Mouse (Mus musculus) kidney, adult 2 months (tissue): ENCODE results near the gene Serpina3n. TPM values are rescaled to one million over a fixed set of nuclear protein-coding genes. Genes with fewer than 3 reads are reported as not detected.
"Not testable (repeated sequence)": the region's sequence is repeated elsewhere in the genome, so short reads cannot be mapped to it uniquely, and the experiment has no call there.

Source experiments
- DNase-seq: peaks from one replicate; pipeline ENCODE4 v3.0.0; 2021
- H3K27ac ChIP-seq: fragments of 200-500 bp; 2 replicates; pipeline ENCODE4 v1.5.1; 2012; ENCODE audit warnings: low read depth, low read length, control low read depth, inconsistent platforms; ENCODE audit not compliant: insufficient read depth
- H3K27me3 ChIP-seq: fragments of 200-500 bp; replicated peaks from 2 replicates; pipeline ENCODE4 v1.6.1; 2012; ENCODE audit warnings: mild to moderate bottlenecking, moderate library complexity, low read length, inconsistent platforms; ENCODE audit not compliant: control insufficient read depth, insufficient read depth
- H3K36me3 ChIP-seq: fragments of 200-500 bp; 2 replicates; pipeline ENCODE4 v1.6.1; 2012; ENCODE audit warnings: mild to moderate bottlenecking, moderate library complexity, low read length, inconsistent platforms; ENCODE audit not compliant: control insufficient read depth, insufficient read depth
- H3K4me1 ChIP-seq: fragments of 200-500 bp; 2 replicates; pipeline ENCODE4 v1.6.1; 2011; ENCODE audit warnings: low read length; ENCODE audit not compliant: control insufficient read depth, insufficient read depth
- H3K4me3 ChIP-seq: fragments of 200-500 bp; 2 replicates; pipeline ENCODE4 v1.5.1; 2011; ENCODE audit warnings: mild to moderate bottlenecking, low read depth, low read length, control low read depth; ENCODE audit not compliant: insufficient read depth
- CTCF ChIP-seq: fragments of 200-500 bp; conservative IDR thresholded peaks from 2 replicates; pipeline ENCODE4 v1.5.1; 2011; ENCODE audit warnings: low read depth, mild to moderate bottlenecking, control low read depth, low read length, moderate library complexity, mixed read lengths; ENCODE audit not compliant: insufficient read depth, insufficient read length
- POLR2A ChIP-seq: fragments of 200-500 bp; IDR thresholded peaks from one replicate; pipeline ENCODE4 v1.6.1; 2011; ENCODE audit warnings: low read depth, low read length, control low read depth
- WGBS: fragments of 180-500 bp; shearing (Covaris S2); methylation state at CpG from one replicate; pipeline ENCODE4 v1.1.7; 2018; 5-methylcytosine and 5-hydroxymethylcytosine counted together
- polyA plus RNA-seq: library from polyadenylated mRNA; depleted of rRNA; stranded (reverse); fragments of >200 nt; gene quantifications from 2 replicates; pipeline ENCODE4 v1.2.3, GENCODE M21; 2012

The Serpina3n gene
- polyA plus RNA-seq, 1 experiment, result 3.4 TPM

DNA sequence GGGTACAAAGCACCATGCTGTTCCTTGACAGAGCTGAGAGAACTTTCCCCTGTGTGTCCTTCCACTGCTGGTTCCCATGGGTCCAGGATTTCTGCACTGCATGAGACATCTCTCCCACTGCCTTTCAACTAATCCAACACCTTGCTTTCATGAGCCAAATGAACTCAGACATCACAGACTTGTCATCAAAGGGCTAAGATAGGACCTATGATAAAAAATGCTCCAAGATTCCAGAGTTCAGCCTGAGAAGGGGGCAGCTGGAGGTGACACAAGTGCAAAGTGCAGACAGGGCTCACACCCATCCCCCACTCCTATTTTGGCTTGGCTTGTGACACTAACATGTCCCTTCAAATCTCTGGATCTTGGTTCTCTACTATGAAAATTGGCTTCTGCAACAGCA lies 18.1 kb upstream of the Serpina3n start:
- DNase-seq, result no peak
- TF ChIP-seq CTCF, result no peak
- no peak for TF ChIP-seq POLR2A
- Histone ChIP-seq H3K36me3 (no peaks in the 10 kb centered on the region), H3K27me3 (no peaks in the 10 kb centered on the region), H3K4me1 (no peaks in the 10 kb centered on the region), H3K27ac (no peak overlapping the region), H3K4me3 (no peak overlapping the region)

DNA sequence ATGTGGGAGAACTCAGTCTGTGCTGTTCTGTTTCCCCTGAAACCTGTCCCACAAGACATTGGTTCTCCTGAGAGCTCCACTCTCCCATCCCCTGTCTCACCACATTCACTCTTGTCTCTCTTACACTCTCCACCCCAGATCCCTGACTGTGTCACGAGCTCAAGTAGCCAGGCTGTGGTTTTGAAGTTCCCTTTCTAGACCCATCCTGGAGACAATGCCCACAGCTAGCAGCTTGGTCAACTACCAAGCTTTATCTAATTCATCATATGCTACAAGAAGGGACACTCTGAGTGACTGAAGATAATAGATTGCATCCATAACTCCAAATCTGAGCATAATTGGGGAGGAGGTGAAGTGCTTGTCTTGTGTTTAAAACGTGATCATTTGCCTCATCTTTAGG lies 15.5 kb upstream of the Serpina3n start:
- not testable (repeated sequence) for DNase-seq, H3K4me1 ChIP-seq, H3K4me3 ChIP-seq, H3K27me3 ChIP-seq, H3K27ac ChIP-seq, H3K36me3 ChIP-seq
- 68% methylated on average over 2 of the region's 2 CpGs for WGBS

DNA sequence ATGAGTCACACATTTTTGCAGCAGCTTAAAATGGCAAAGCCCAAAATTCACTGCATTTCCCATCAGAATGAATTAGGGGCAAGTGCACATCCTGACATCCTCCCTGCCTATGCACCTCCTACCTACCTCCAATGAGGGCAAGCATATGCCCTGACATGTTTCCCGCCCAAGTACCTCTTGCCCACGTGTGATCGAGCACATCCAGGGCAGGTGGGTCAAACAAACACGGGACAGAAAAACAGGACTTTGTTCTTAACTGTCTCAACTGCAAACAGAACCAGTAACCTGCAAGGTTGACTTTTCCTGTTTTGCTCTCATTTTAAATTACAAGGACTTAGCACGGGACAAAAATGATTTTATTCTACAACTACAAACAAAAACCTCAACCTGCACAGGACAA lies 2.6 kb upstream of the Serpina3n start:
- H3K4me1 ChIP-seq, result no peaks in the 10 kb centered on the region
- 56% methylated on average over 5 of the region's 5 CpGs for WGBS
- no peak overlapping the region for H3K27ac ChIP-seq
- TF ChIP-seq POLR2A, result no peak
- no peak for TF ChIP-seq CTCF
- no peak for DNase-seq
- H3K4me3 ChIP-seq, result no peak overlapping the region
- H3K36me3 ChIP-seq, result no peaks in the 10 kb centered on the region
- no peaks in the 10 kb centered on the region for H3K27me3 ChIP-seq

DNA sequence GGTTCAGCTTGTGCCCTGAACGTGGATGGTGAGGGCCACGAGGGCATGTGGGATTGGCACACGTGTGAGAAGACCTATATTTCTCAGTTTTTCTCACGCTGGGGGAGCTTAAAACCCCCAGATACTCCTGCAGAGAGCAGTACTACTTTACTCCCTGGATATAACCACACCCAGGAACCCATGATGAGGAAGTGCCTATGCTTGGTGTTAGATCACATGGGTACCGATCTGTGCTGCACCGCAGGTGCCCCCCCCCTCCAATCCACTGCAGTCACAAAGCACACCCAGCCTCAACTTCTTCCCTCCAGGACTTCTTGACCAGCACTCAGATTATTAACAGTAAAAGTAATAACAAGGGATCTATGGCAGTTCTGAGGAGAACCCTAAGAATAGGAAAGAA lies 6.0 kb downstream of the Serpina3n start:
- Histone ChIP-seq H3K27ac (no peak overlapping the region), H3K4me1 (no peaks in the 10 kb centered on the region), H3K36me3 (no peaks in the 10 kb centered on the region), H3K27me3 (no peaks in the 10 kb centered on the region), H3K4me3 (no peak overlapping the region)
- WGBS, result 84% methylated on average over 6 of the region's 6 CpGs
- no peak for DNase-seq
- TF ChIP-seq CTCF, result no peak
- no peak for TF ChIP-seq POLR2A

DNA sequence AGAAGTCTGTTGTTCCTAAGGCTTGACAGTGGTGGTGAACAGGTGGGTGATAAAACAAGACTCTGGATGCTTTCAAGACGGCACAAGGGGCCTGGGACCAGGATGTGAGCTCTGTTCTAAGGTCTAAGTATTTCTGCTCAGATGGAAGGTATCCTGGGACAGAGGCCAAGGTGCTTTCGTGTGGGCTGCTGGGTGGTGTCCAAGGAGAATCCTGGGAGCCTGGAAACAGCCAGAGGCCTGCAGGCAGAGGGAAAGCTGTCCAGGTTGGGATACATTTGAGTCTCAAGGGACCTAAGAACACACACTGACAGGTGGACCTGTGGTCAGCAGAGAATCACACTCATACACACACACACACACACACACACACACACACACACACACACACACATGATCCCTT lies 8.0 kb downstream of the Serpina3n start:
- H3K27ac ChIP-seq, result no peak overlapping the region
- DNase-seq, result no peak
- TF ChIP-seq CTCF (no peak), POLR2A (no peak)
- no peaks in the 10 kb centered on the region for H3K4me1 ChIP-seq
- H3K27me3 ChIP-seq, result no peaks in the 10 kb centered on the region
- no peaks in the 10 kb centered on the region for H3K36me3 ChIP-seq
- H3K4me3 ChIP-seq, result no peak overlapping the region
- WGBS, result 59% methylated on average over 2 of the region's 2 CpGs

DNA sequence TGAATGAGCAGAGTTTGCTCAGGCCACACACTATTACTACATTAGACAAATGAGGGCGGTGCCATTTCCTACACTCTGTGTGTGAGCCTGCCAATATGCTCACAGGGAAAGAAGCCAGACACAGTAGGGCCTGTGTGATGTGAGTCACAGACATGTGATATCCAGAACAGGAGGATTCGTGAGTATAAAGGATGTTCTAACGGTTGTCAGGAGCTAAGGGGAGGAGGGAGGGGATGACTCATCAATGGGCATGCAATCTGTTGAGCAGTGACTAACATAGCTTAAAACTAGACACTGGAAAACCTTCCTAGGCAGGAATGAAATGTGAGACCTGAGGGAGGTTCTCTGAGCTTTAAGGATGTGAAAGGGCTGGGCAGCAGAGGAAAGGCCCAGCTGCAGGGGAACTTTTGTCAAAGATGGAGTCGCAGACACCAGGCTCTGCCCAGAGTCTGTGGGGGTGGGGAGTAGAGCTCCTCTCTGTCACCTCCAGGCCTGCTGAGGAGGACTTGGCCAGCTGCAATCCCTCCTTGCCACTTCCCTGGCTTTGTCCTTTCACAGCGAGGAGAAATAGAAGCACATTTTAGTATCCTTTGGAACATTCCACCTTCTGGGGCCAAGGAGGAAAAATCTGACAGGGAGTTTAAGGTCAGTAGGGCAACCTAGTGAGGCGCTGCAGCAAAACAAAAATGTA lies 9.2 kb downstream of the Serpina3n start:
- Histone ChIP-seq H3K36me3 (no peaks in the 10 kb centered on the region), H3K4me1 (no peaks in the 10 kb centered on the region), H3K27ac (no peak overlapping the region), H3K4me3 (no peak overlapping the region), H3K27me3 (no peaks in the 10 kb centered on the region)
- 26% methylated on average over 6 of the region's 6 CpGs for WGBS
- DNase-seq, result no peak
- TF ChIP-seq POLR2A, result no peak

DNA sequence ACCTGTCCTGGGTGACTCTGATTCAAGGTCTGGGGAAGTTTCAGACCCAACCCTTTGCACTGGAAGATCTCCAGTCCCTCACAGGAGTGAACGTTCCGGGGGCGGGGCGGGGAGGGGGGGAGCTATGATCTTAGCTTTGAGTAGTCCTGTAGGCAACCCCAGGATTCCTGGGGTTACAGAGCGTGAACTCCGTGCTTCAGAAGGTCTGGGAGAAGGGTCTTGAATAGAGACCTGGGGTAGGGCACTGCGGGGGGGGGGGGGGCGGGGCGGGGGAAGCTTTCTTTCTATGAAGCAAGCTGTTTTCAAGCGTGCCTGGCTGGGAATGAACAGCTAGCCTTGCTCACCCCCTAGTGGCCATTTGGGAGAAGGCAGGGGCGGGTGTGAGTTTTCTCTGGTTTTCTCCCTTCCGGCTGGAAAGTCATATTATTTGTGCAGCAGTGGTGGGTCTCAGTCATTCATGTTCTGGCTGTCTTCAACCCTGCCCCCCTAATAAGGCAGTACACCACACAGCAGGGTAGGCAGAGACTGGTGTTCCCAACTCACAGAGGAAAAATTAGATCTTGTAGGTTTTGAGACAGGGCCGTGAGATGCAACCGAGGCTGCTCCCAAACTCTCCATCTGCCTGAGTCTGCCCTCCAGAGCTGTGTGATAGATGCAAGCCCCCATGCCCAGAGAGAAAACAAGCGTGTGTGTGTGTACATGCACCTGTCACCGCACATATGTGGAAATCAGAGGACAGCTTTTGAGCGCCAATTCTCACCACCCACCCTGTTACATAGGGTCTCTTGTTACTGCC lies 12.0 kb downstream of the Serpina3n start:
- Histone ChIP-seq H3K27ac (no peak overlapping the region), H3K36me3 (no peaks in the 10 kb centered on the region), H3K27me3 (no peaks in the 10 kb centered on the region), H3K4me1 (no peaks in the 10 kb centered on the region), H3K4me3 (no peak overlapping the region)
- 18% methylated on average over 17 of the region's 17 CpGs for WGBS
- TF ChIP-seq CTCF (peak; percentile 85), POLR2A (no peak)
- peak; percentile 69 for DNase-seq

DNA sequence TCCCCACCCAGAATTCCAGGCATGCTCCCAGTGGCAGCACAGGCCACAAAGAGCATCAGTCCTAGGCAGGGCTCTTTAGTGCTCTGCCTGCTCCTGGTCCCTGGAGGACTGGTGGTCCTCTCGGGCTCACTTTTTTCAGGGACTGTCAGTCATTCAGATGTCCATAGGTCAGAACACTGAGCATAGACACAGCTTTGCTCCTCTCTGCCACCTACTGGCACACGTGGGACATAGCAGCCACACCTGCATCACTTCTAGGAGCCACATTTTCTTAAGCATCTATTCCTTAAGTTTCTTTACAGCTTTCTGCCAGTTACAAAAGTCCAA lies 12.6 kb downstream of the Serpina3n start:
- TF ChIP-seq CTCF (peak; percentile 71), POLR2A (no peak)
- WGBS, result 8% methylated on average over 2 of the region's 2 CpGs

More for the DNA sequence above, 12.6 kb downstream of the Serpina3n start:
- no peak overlapping the region for H3K4me3 ChIP-seq
- H3K27me3 ChIP-seq, result no peaks in the 10 kb centered on the region
- H3K27ac ChIP-seq, result no peak overlapping the region
- no peak for DNase-seq
- H3K4me1 ChIP-seq, result no peaks in the 10 kb centered on the region
- H3K36me3 ChIP-seq, result no peaks in the 10 kb centered on the region
